Mouse (Mus musculus): ENCODE measurements at regions not wholly inside any gene's neighbourhood (a gene's known extent, or its start where the extent isn't known, plus 50 kb on each side); places are given as distances from the start of the nearest gene placed in this dataset.

DNA sequence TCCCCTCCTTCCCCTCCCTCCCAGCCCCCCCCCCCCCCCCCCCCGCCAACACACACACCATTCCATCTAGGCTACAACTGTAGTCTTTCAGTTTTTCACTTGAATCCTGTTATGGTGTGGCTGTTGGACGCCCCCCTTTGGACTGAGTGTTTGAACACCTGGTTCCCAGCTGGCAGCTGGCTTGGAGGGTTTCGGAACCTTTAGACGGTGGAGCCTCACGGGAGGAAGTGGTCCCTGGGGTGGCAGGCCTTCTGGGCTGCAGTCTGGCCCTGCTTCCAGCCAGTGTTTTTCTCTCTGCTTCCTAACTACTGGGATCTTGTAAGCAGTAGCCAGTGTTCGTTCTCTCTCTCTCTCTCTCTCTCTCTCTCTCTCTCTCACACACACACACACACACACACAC is 101.4 kb upstream of the Arid2 start:
- Histone ChIP-seq H3K9me3 (replicated peaks) (no peaks in the 10 kb centered on the region), H3K27me3 (replicated peaks) (no peaks in the 10 kb centered on the region), H3K4me2 (no peak overlapping the region), H3K4me1 (peaks cover 7% of the 10 kb centered on the region; the same call in 1 of the 2 replicates), H3K4me3 (replicated peaks) (no peak overlapping the region), H3K9ac (replicated peaks) (no peak overlapping the region), H3K27ac (replicated peaks) (no peak overlapping the region), H3K36me3 (no peaks in the 10 kb centered on the region)
- 34% methylated on average over 5 of the region's 6 CpGs for WGBS
- no peak for ATAC-seq (ENCODE audit: low FRiP score)

DNA sequence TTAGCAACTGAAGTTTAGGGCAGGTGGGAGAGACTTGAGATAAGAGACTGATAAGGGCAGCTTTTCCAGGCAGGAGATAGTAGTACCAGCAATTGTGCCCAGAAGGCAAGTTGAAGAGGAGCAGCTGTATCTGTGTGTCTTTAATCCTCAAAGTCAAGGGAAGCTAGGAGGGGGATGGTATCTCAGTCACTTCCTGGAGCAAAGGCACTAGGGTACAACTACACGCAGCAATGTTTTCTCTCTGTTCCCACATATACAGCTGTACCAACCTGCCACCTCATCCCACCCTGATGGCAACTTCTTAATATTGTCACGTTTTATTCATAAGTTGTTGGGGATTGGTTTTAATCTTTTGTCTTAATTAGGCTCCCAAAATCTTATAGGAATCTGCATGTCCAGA is 97.8 kb upstream of the Arid2 start:
- 86% methylated on average over 2 of the region's 2 CpGs for WGBS
- no peak overlapping the region for H3K9ac ChIP-seq (replicated peaks)
- no peaks in the 10 kb centered on the region for H3K27me3 ChIP-seq (replicated peaks)
- H3K4me2 ChIP-seq = no peak overlapping the region
- H3K4me3 ChIP-seq (replicated peaks) = no peak overlapping the region
- no peak for ATAC-seq (ENCODE audit: low FRiP score)
- 0 out of 2 replicates have a peak, but pooled peaks cover 4% of the 10 kb centered on the region for H3K4me1 ChIP-seq
- no peaks in the 10 kb centered on the region for H3K36me3 ChIP-seq
- H3K9me3 ChIP-seq (replicated peaks) = no peaks in the 10 kb centered on the region
- no peak overlapping the region for H3K27ac ChIP-seq (replicated peaks)

DNA sequence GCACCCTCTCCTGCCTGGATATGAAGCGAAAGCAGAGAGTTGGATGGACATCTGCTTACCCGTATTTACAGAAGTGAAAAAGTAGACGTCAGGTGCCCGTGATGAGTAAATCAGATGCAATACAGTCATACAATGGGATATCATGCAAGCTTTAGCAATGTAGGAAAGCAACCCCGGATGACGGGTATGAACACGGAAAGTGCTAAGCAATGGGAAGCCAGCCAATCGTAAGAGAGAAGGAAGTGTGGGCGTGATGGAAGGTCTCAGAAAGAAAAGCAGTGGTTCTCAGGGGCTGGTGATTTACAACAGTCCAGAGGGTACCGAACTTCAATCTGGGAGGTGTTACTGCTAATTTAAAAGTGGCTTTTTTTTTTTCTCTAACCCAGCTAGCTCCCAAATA is 89.9 kb upstream of the Arid2 start:
- no peak for ATAC-seq (ENCODE audit: low FRiP score)
- H3K9me3 ChIP-seq (replicated peaks) = no peaks in the 10 kb centered on the region
- peak overlapping the region; percentile 17; the same call in 1 of the 2 replicates for H3K4me2 ChIP-seq
- no peaks in the 10 kb centered on the region for H3K27me3 ChIP-seq (replicated peaks)
- H3K36me3 ChIP-seq = no peaks in the 10 kb centered on the region
- H3K4me1 ChIP-seq = 0 out of 2 replicates have a peak, but pooled peaks cover 2% of the 10 kb centered on the region
- H3K9ac ChIP-seq (replicated peaks) = no peak overlapping the region
- H3K27ac ChIP-seq (replicated peaks) = no peak overlapping the region
- WGBS = 77% methylated on average over 10 of the region's 10 CpGs
- H3K4me3 ChIP-seq (replicated peaks) = no peak overlapping the region

DNA sequence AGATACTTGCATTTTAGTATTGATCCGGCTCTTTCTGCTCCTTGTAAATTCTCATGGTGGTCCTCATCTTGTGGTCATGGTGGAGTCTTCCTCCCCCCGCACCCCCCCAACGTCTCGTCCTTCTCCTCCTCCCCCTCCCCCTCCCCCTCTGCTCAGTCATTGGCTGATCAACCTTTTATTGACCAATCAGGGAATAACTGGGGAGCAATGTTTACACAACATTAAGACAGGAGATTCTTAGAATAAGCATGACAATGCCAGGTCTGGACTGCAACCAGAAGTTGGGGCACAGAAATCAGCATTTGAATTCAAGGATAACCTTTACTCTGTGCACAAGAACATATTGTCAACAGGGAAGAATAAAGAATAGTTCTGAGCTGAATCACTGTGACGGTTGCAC is 89.4 kb upstream of the Arid2 start:
- no peak for ATAC-seq (ENCODE audit: low FRiP score)
- Histone ChIP-seq H3K4me3 (replicated peaks) (no peak overlapping the region), H3K27me3 (replicated peaks) (no peaks in the 10 kb centered on the region), H3K36me3 (no peaks in the 10 kb centered on the region), H3K27ac (replicated peaks) (no peak overlapping the region), H3K9me3 (replicated peaks) (no peaks in the 10 kb centered on the region), H3K9ac (replicated peaks) (no peak overlapping the region), H3K4me1 (0 out of 2 replicates have a peak, but pooled peaks cover 2% of the 10 kb centered on the region), H3K4me2 (no peak overlapping the region; the same call in 1 of the 2 replicates)
- WGBS = 45% methylated on average over 5 of the region's 5 CpGs

DNA sequence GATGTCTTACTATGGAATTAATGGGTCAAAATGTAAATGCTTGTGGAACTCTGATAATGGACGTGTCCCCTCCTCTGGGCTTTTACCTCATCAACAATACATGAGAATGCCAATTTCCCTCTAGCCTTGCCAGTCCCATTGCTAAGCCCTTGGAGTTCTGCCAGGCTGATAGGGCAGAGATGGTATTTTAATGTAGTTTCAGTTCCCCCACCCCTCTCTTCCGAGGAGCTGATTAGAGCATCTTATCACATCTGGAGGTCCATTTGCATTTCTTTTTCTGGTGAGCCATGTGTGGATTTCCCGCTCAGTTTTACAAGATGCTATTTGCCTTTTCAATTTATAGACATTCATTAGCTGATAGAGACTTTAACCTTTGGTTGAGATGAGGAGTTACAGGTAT is 86.0 kb upstream of the Arid2 start:
- H3K9ac ChIP-seq (replicated peaks) = no peak overlapping the region

DNA sequence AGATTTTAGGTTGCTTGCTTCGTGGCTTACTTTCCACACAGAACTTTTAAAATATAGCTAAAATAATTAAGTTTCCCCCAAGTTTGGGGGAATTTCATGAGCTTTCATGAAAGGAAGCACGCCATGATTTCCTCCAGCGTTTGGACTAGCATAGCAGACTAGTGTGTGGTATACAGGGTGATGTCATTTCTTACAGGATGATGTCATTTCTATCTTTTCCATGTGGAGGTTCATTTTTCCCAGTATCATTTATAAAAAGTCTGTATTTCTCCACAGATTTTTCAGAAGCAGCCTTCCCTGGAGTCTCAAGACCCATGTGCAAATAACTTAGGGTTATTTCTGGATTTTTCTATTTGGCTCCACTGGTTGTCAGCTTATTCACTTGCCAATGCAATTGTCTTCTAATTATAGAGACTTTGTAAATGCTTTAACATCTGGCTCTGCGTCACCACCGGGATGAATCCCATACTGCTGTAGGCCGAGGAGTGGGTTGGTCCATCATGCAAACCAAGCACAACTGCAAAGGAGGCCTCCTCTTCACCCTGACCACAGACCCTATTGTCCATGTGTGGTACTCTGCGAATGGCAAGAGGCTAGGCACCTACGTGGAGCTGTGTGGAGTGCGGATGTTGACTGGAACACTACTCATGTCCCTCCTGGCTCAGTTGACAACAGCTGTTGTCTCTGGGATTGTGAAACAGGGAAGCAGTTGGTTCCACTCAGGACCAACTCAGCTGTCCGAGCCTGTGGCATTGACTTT is 85.4 kb upstream of the Arid2 start:
- Histone ChIP-seq H3K9ac (replicated peaks) (no peak overlapping the region), H3K36me3 (no peaks in the 10 kb centered on the region), H3K27ac (replicated peaks) (no peak overlapping the region), H3K9me3 (replicated peaks) (no peaks in the 10 kb centered on the region), H3K4me1 (0 out of 2 replicates have a peak, but pooled peaks cover 2% of the 10 kb centered on the region), H3K4me2 (no peak overlapping the region), H3K27me3 (replicated peaks) (no peaks in the 10 kb centered on the region), H3K4me3 (replicated peaks) (no peak overlapping the region)
- WGBS = 92% methylated on average over 10 of the region's 10 CpGs
- no peak for ATAC-seq (ENCODE audit: low FRiP score)

More for the DNA sequence above, 86.0 kb upstream of the Arid2 start:
- no peak overlapping the region for H3K27ac ChIP-seq (replicated peaks)
- no peak for ATAC-seq (ENCODE audit: low FRiP score)
- H3K4me3 ChIP-seq (replicated peaks) = no peak overlapping the region
- no peak overlapping the region for H3K4me2 ChIP-seq
- H3K4me1 ChIP-seq = 0 out of 2 replicates have a peak, but pooled peaks cover 2% of the 10 kb centered on the region
- 42% methylated on average over 3 of the region's 3 CpGs for WGBS
- no peaks in the 10 kb centered on the region for H3K27me3 ChIP-seq (replicated peaks)
- H3K36me3 ChIP-seq = no peaks in the 10 kb centered on the region
- H3K9me3 ChIP-seq (replicated peaks) = no peaks in the 10 kb centered on the region

DNA sequence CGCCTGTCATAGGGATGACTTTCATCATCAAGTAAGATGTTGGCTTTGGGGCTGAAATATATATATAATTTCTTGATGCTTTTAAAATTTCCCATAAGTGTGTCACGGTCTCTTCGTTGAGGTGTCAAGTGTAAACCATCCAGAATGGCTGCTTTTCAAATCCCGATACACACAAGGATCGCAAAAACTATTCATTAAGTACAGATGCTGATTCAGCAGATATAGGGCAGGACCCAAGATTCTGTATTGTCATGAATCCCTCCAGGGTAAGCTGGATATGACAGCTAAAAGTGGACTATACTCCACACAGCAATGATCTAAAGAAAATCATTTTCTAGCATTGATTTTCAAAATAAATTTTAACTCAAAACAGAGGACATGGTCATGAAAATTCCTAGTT is 83.1 kb upstream of the Arid2 start:
- H3K9ac ChIP-seq (replicated peaks) = no peak overlapping the region
- H3K4me2 ChIP-seq = no peak overlapping the region
- no peaks in the 10 kb centered on the region for H3K36me3 ChIP-seq
- ATAC-seq (ENCODE audit: low FRiP score) = no peak
- WGBS = 95% methylated on average over 5 of the region's 5 CpGs
- no peaks in the 10 kb centered on the region for H3K9me3 ChIP-seq (replicated peaks)
- no peaks in the 10 kb centered on the region for H3K27me3 ChIP-seq (replicated peaks)
- H3K4me1 ChIP-seq = no peaks in the 10 kb centered on the region
- no peak overlapping the region for H3K27ac ChIP-seq (replicated peaks)
- no peak overlapping the region for H3K4me3 ChIP-seq (replicated peaks)

DNA sequence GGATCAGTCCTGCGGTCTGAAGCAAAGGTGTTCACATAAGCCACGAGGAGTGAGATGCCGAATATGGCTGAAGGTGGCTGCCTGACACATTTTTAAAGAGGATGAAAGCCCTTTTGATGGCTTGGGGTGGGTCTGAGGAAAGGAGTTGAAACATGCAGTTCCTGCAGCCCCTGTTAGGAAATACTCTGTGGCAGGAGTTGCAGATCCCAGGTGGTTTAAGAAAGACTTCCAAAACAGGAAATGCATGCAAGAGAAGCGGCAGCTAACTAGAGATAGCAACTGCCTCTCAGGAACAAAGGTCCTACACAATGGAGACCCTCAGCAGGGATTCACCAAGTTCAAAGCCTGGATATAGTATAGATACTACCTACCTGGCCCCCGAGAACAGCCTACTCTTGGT is 82.7 kb upstream of the Arid2 start:
- Histone ChIP-seq H3K9me3 (replicated peaks) (no peaks in the 10 kb centered on the region), H3K9ac (replicated peaks) (no peak overlapping the region), H3K36me3 (no peaks in the 10 kb centered on the region), H3K4me2 (no peak overlapping the region), H3K27me3 (replicated peaks) (no peaks in the 10 kb centered on the region), H3K4me1 (no peaks in the 10 kb centered on the region), H3K4me3 (replicated peaks) (no peak overlapping the region), H3K27ac (replicated peaks) (no peak overlapping the region)
- no peak for ATAC-seq (ENCODE audit: low FRiP score)
- WGBS = 87% methylated on average over 5 of the region's 5 CpGs

DNA sequence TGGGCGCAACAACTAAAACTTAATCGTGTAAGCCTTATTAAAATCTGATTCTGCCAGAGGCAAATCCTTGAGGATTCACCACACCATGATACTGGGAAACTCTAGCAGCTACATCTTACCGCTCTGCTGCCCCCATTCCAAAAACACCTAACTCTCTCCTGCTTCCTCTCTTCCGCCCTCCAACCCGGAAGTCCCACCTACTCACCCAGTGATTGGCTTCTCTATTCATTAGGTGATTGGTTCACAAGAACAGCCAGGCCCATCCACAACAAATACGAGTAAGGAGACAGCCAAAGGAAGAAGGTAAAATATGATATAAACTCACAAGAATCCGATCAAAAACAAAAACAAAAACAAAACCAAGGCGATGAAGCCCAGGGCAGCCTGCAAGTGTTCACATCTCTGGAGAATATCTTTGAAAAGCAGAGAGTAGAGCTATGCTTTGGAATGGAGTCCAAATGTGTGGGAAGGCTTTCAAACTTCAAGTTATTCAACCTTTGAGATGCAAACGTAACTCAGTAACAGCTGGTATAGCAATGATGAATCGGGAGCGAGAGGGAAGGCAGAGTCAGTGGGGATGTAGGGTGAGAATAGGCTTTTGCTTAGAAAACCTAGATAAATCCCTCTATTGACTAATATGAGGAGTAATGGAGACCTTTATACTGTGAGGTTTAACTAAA is 76.5 kb upstream of the Arid2 start:
- Histone ChIP-seq H3K4me3 (replicated peaks) (no peak overlapping the region), H3K27ac (replicated peaks) (no peak overlapping the region), H3K9me3 (replicated peaks) (no peaks in the 10 kb centered on the region), H3K27me3 (replicated peaks) (no peaks in the 10 kb centered on the region), H3K36me3 (no peaks in the 10 kb centered on the region), H3K9ac (replicated peaks) (no peak overlapping the region), H3K4me2 (no peak overlapping the region), H3K4me1 (no peaks in the 10 kb centered on the region)
- no peak for ATAC-seq (ENCODE audit: low FRiP score)
- WGBS = 85% methylated on average over 11 of the region's 11 CpGs

DNA sequence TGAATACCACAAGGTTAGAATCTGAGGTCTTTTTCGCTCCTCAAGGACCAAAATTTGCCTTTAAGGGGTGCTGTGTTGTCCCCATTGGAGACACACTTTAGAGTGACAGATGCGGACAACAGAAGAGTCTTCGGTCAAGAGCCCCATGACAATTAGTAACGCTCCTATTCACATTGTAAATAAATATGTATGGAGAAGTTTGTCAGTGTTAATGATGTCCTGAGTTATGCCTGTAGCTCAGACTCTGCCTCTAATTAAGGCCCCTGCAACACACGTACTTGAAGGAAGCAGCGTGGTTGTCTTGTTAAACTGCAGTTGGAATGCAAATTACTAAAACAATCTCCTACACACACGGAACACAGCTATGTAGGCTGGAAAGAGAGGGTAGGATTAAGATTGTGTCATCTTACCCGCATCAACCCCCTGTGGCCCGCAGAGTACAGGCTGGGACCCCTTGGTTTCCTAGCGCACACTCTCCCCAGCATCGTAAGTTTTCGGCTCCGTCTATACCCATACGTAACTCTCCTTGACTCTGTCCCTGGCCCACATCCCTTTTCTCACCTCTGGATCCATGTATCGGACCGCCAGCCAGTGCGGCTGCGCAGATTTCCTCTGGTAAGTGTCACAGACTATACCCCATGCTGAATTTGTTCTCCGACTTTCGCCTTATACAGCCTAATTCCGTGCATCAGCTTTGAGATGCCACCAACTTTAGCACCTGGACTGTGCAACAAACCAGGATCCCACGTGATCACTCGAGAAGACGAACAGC is 73.6 kb upstream of the Arid2 start:
- H3K36me3 ChIP-seq = no peaks in the 10 kb centered on the region
- no peak for ATAC-seq (ENCODE audit: low FRiP score)
- no peaks in the 10 kb centered on the region for H3K4me1 ChIP-seq
- H3K4me3 ChIP-seq (replicated peaks) = no peak overlapping the region
- H3K4me2 ChIP-seq = no peak overlapping the region
- H3K9me3 ChIP-seq (replicated peaks) = no peaks in the 10 kb centered on the region
- H3K27ac ChIP-seq (replicated peaks) = no peak overlapping the region
- no peak overlapping the region for H3K9ac ChIP-seq (replicated peaks)
- WGBS = 79% methylated on average over 24 of the region's 24 CpGs
- H3K27me3 ChIP-seq (replicated peaks) = no peaks in the 10 kb centered on the region

DNA sequence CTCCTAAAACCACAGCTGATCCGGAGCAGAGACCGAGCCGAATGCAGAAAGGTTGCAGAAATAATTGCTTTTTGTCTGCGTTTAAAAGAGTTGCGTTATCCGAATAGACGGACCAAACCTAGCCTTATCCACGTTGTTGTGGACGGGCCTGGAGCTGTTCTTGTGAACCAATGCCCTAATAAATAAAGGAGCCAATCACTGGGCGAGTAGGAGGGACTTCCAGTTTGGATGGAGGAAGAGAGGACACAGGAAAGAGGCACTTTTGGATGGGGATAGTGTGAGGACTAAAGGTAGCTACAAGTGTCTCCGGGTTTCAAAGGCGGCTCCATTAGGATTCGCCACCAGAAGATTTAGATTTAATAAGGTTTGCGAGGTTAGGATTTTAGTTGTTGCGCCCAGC is 69.4 kb upstream of the Arid2 start:
- no peaks in the 10 kb centered on the region for H3K36me3 ChIP-seq
- WGBS = 95% methylated on average over 15 of the region's 15 CpGs
- H3K27me3 ChIP-seq (replicated peaks) = no peaks in the 10 kb centered on the region
- H3K4me1 ChIP-seq = no peaks in the 10 kb centered on the region
- ATAC-seq (ENCODE audit: low FRiP score) = no peak
- H3K9ac ChIP-seq (replicated peaks) = no peak overlapping the region
- H3K4me3 ChIP-seq (replicated peaks) = no peak overlapping the region
- H3K4me2 ChIP-seq = no peak overlapping the region
- no peak overlapping the region for H3K27ac ChIP-seq (replicated peaks)
- H3K9me3 ChIP-seq (replicated peaks) = no peaks in the 10 kb centered on the region
